ENCODE assay signal across 9 mouse cellular contexts in genomic region chr8:105361751-105362702, GRCm38 (mm10). TPM values are rescaled to one million over a fixed set of nuclear protein-coding genes. Genes with fewer than 3 reads are reported as not detected.
DNase-seq lines count a peak whose midpoint lies in the region; ATAC-seq and TF ChIP-seq lines count a peak whose summit lies in the region.
"Had no signal": no experiment of that assay in that cellular context is flagged by ENCODE, and none has a peak within 500 bp of the region (broad histone marks: within the 10 kb centered on the region; RNA-seq: fewer than 3 reads in every experiment).

No protein-coding gene starts in this region.

- ATAC-seq in hindbrain, postnatal 0 days = no peak
- ATAC-seq in hindbrain, embryonic 11.5 days (ENCODE audit: low FRiP score) = no peak
- ATAC-seq in common myeloid progenitor, adult 5-6 weeks (replicated peaks; ENCODE audit: low read depth, poor library complexity, severe bottlenecking) = 0 out of 2 replicates have a peak, but pooled peaks have one; percentile 25
- no peak for ATAC-seq in heart, embryonic 15.5 days (replicated peaks; ENCODE audit: insufficient number of reproducible peaks, insufficient read depth, low FRiP score, low read depth)
- no peak for ATAC-seq in cerebellum, adult (ENCODE audit: insufficient number of reproducible peaks, low FRiP score, low TSS enrichment)

- peak; percentile 30 for DNase-seq in hindbrain, postnatal 0 days (ENCODE audit: low spot score)
- no peak for DNase-seq in hindbrain, embryonic 11.5 days (ENCODE audit: low spot score)
- peak; percentile 75 to 84 for DNase-seq in kidney, postnatal 25 days
- no peak for DNase-seq in embryo, embryonic 10.5 days (ENCODE audit: low spot score)
- no peak for DNase-seq in layer of hippocampus, adult 8-10 months (ENCODE audit: low spot score in 2 of 2)

- H3K27me3 ChIP-seq in hindbrain, postnatal 0 days (ENCODE audit: insufficient read depth, low read length) = no peaks in the 10 kb centered on the region
- H3K27me3 ChIP-seq in hindbrain, embryonic 11.5 days (ENCODE audit: control insufficient read depth, insufficient read depth, low read length) = no peaks in the 10 kb centered on the region
- H3K27me3 ChIP-seq in heart, embryonic 15.5 days = 0 out of 2 replicates have a peak, but pooled peaks cover 3% of the 10 kb centered on the region

- H3K9ac ChIP-seq in hindbrain, postnatal 0 days (replicated peaks; ENCODE audit: low read length) = no peak overlapping the region
- no peak overlapping the region for H3K9ac ChIP-seq in hindbrain, embryonic 11.5 days (ENCODE audit: low read depth, low read length)
- H3K9ac ChIP-seq in heart, embryonic 15.5 days = no peak overlapping the region

- peaks cover 12% of the 10 kb centered on the region; the same call in 1 of the 2 replicates for H3K36me3 ChIP-seq in hindbrain, postnatal 0 days (ENCODE audit: insufficient read depth, low read length)
- no peaks in the 10 kb centered on the region for H3K36me3 ChIP-seq in hindbrain, embryonic 11.5 days (ENCODE audit: control insufficient read depth, insufficient read depth, low read length)
- H3K36me3 ChIP-seq in heart, embryonic 15.5 days = no peaks in the 10 kb centered on the region

- no peak overlapping the region for H3K4me3 ChIP-seq in hindbrain, postnatal 0 days (ENCODE audit: low read length)
- no peak overlapping the region for H3K4me3 ChIP-seq in hindbrain, embryonic 11.5 days (ENCODE audit: low read depth, low read length)
- no peak overlapping the region for H3K4me3 ChIP-seq in heart, embryonic 15.5 days

- H3K4me1 ChIP-seq in hindbrain, postnatal 0 days (ENCODE audit: insufficient read depth, low read length) = no peaks in the 10 kb centered on the region
- H3K4me1 ChIP-seq in hindbrain, embryonic 11.5 days (replicated peaks; ENCODE audit: control insufficient read depth, insufficient read depth, low read length) = no peaks in the 10 kb centered on the region; the same call in 1 of the 2 replicates
- peaks cover 4% of the 10 kb centered on the region for H3K4me1 ChIP-seq in heart, embryonic 15.5 days (replicated peaks)

- H3K9me3 ChIP-seq in hindbrain, postnatal 0 days (ENCODE audit: low read length) = no peaks in the 10 kb centered on the region
- H3K9me3 ChIP-seq in hindbrain, embryonic 11.5 days (ENCODE audit: control insufficient read depth, low read length) = no peaks in the 10 kb centered on the region
- no peaks in the 10 kb centered on the region for H3K9me3 ChIP-seq in heart, embryonic 15.5 days (replicated peaks)

- no peak for TF ChIP-seq CTCF in hindbrain, postnatal 0 days (IDR thresholded peaks at IDR 0.05; ENCODE audit: low read depth)

- 0 out of 2 replicates have a peak overlapping the region, but pooled peaks have one; percentile 26 for H3K27ac ChIP-seq in hindbrain, postnatal 0 days
- no peak overlapping the region for H3K27ac ChIP-seq in hindbrain, embryonic 11.5 days (ENCODE audit: low read depth, low read length)
- peak overlapping the region; percentile 46 for H3K27ac ChIP-seq in heart, embryonic 15.5 days

- WGBS in hindbrain, postnatal 0 days = 53% methylated on average over 12 of the region's 12 CpGs
- 86% methylated on average over 12 of the region's 12 CpGs for WGBS in hindbrain, embryonic 11.5 days
- WGBS in heart, embryonic 15.5 days = 59% methylated on average over 12 of the region's 12 CpGs

- H3K4me2 ChIP-seq in hindbrain, postnatal 0 days (ENCODE audit: low read depth, low read length) = no peak overlapping the region
- H3K4me2 ChIP-seq in hindbrain, embryonic 11.5 days (replicated peaks; ENCODE audit: low read depth, low read length) = no peak overlapping the region
- no peak overlapping the region for H3K4me2 ChIP-seq in heart, embryonic 15.5 days

RNA-seq across cellular contexts. Expression of gene Plekhg4, which starts 11.0 kb away (rescaled TPM):
- total RNA-seq in hindbrain, postnatal 0 days (2014; rRNA removed) = 6.3 and 7.3 TPM in 2 replicates
- polyA plus RNA-seq in hindbrain, postnatal 0 days (2015; fragmentation: Nextera tagmentation; extraction: Ambion mirVana) = 1.3 and 1.6 TPM in 2 replicates
- 0.26 and 0.73 TPM in 2 replicates for polyA plus RNA-seq in hindbrain, embryonic 11.5 days (2014; fragmentation: Nextera tagmentation; extraction: Ambion mirVana)
- total RNA-seq in common myeloid progenitor, adult 5-6 weeks (2017) = not detected in 2 replicates
- 0.14 and 0.19 TPM in 2 replicates for polyA plus RNA-seq in heart, embryonic 15.5 days (2015; fragmentation: Nextera tagmentation; extraction: Ambion mirVana)
- total RNA-seq in layer of hippocampus, adult 8-10 months (2022) = 1 to 10 TPM in 2 of 4 experiments, under 1 TPM in 2; 0.70 to 1.8 (median 0.95) TPM
- total RNA-seq: neutrophil, adult 5-6 weeks had no signal

RNA-seq across cellular contexts. Expression of gene Slc9a5, which starts 13.4 kb away (rescaled TPM):
- 24.2 and 28.6 TPM in 2 replicates for total RNA-seq in hindbrain, postnatal 0 days (2014; rRNA removed)
- 10.3 and 10.6 TPM in 2 replicates for polyA plus RNA-seq in hindbrain, postnatal 0 days (2015; fragmentation: Nextera tagmentation; extraction: Ambion mirVana)
- 3.9 and 4.5 TPM in 2 replicates for polyA plus RNA-seq in hindbrain, embryonic 11.5 days (2014; fragmentation: Nextera tagmentation; extraction: Ambion mirVana)
- total RNA-seq in common myeloid progenitor, adult 5-6 weeks (2017) = 0.10 and 0.46 TPM in 2 replicates
- polyA plus RNA-seq in heart, embryonic 15.5 days (2015; fragmentation: Nextera tagmentation; extraction: Ambion mirVana) = 0.94 and 2.0 TPM in 2 replicates
- total RNA-seq in layer of hippocampus, adult 8-10 months (2022) = 10 to 100 TPM; 13.9 to 15.4 (median 14.4) TPM

RNA-seq across cellular contexts. Expression of gene Fhod1, which starts 14.3 kb away (rescaled TPM):
- 3.1 and 3.2 TPM in 2 replicates for total RNA-seq in hindbrain, postnatal 0 days (2014; rRNA removed)
- polyA plus RNA-seq in hindbrain, postnatal 0 days (2015; fragmentation: Nextera tagmentation; extraction: Ambion mirVana) = 0.45 and 1.1 TPM in 2 replicates
- 1.8 and 3.6 TPM in 2 replicates for polyA plus RNA-seq in hindbrain, embryonic 11.5 days (2014; fragmentation: Nextera tagmentation; extraction: Ambion mirVana)
- 4.2 and 7.3 TPM in 2 replicates for total RNA-seq in common myeloid progenitor, adult 5-6 weeks (2017)
- 1.4 and 2.3 TPM in 2 replicates for polyA plus RNA-seq in heart, embryonic 15.5 days (2015; fragmentation: Nextera tagmentation; extraction: Ambion mirVana)
- total RNA-seq in layer of hippocampus, adult 8-10 months (2022) = 1 to 10 TPM; 2.4 to 6.3 (median 5.2) TPM

RNA-seq across cellular contexts. Expression of gene Tmem208, which starts 35.9 kb away (rescaled TPM):
- 72.1 and 101 TPM in 2 replicates for total RNA-seq in hindbrain, postnatal 0 days (2014; rRNA removed)
- 138 and 143 TPM in 2 replicates for polyA plus RNA-seq in hindbrain, postnatal 0 days (2015; fragmentation: Nextera tagmentation; extraction: Ambion mirVana)
- 102 and 105 TPM in 2 replicates for polyA plus RNA-seq in hindbrain, embryonic 11.5 days (2014; fragmentation: Nextera tagmentation; extraction: Ambion mirVana)
- total RNA-seq in common myeloid progenitor, adult 5-6 weeks (2017) = 21.7 and 28.4 TPM in 2 replicates
- 73.0 and 89.2 TPM in 2 replicates for polyA plus RNA-seq in heart, embryonic 15.5 days (2015; fragmentation: Nextera tagmentation; extraction: Ambion mirVana)
- total RNA-seq in layer of hippocampus, adult 8-10 months (2022) = 10 to 100 TPM; 40.2 to 47.2 (median 43.3) TPM

RNA-seq across cellular contexts. Expression of gene Lrrc29, which starts 35.9 kb away (rescaled TPM):
- 1.9 and 5.2 TPM in 2 replicates for total RNA-seq in hindbrain, postnatal 0 days (2014; rRNA removed)
- 3.1 and 4.1 TPM in 2 replicates for polyA plus RNA-seq in hindbrain, postnatal 0 days (2015; fragmentation: Nextera tagmentation; extraction: Ambion mirVana)
- 0.98 and 1.2 TPM in 2 replicates for polyA plus RNA-seq in hindbrain, embryonic 11.5 days (2014; fragmentation: Nextera tagmentation; extraction: Ambion mirVana)
- 1.2 and 4.0 TPM in 2 replicates for total RNA-seq in common myeloid progenitor, adult 5-6 weeks (2017)
- 0.62 and 1.0 TPM in 2 replicates for polyA plus RNA-seq in heart, embryonic 15.5 days (2015; fragmentation: Nextera tagmentation; extraction: Ambion mirVana)
- total RNA-seq in layer of hippocampus, adult 8-10 months (2022) = 10 to 100 TPM in 1 of 4 experiments, 1 to 10 TPM in 3; 6.7 to 10.1 (median 8.7) TPM

Comparison
In these comparisons a context has a peak if more than half of its experiments do, and no peak if none do; other contexts are left out.
1. DNase-seq: peak in hindbrain, postnatal 0 days (single experiment) and kidney, postnatal 25 days (2 of 2); none in hindbrain, embryonic 11.5 days (single experiment), embryo, embryonic 10.5 days (single experiment) and layer of hippocampus, adult 8-10 months (0 of 2).
2. RNA of gene Slc9a5, which starts 13.4 kb away (total RNA-seq): 24.2 to 28.6 TPM in hindbrain, postnatal 0 days and 13.9 to 15.4 TPM in layer of hippocampus, adult 8-10 months; 0.10 to 0.46 TPM in common myeloid progenitor, adult 5-6 weeks; every median in the first group is over 10 times any median in the second.